Mouse (Mus musculus): Measurements from ENCODE around the gene Aamdc. TPM values are rescaled to one million over a fixed set of nuclear protein-coding genes. Genes with fewer than 3 reads are reported as not detected.

The Aamdc gene
- 54.2 and 55.3 TPM in 2 replicates for polyA plus RNA-seq (2015; fragmentation: Nextera tagmentation; extraction: Ambion mirVana)

DNA sequence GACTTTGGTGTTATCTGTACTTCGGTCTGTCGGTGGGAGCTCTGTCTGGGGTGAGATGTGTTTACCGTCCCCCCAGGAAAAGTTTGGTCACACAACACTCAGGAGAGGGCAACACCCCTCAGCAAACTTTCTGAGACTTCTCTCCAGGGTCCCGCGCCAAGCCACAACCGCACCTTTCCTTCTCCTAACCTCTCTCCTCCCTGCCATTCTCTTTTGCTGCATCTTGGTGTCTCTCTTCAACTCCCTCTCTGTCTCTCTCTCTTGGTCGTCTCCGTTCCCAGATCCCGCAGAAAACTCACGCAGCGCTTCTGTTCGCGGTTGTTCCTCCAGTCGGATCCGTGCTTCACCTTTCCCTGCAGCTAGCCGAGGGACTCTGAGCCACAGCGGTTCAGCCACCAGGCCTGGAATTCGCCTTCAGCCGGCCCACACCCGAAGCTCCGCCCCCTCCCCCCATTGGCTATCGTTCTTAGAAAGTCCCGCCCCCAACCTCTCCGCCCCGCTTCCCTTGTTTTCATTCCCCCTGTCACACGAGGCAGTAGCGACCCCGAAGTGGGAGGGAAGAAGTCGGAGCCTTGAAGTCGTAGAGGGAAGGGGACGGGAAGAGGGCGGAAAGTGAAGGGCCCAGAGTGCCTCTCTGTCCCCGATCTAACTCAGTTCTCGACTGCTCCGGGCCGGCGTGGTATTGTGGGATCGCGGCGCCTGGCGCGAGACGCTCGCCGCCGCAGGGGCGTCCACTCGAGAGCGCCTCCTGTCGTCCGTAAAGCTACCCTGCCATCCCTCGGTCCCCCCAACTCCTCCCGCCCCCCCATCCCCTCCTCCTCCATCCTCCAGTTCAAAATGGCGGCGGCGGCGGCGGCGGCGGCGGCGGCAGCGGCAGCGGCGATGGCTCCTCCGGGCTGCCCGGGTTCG lies at the start of gene Aamdc, which contains the start of gene Rsf1:
Aamdc (minus strand) TSS at position 431 of the 909 bp plus-strand sequence.
Rsf1 (plus strand) TSS at position 823 of the 909 bp plus-strand sequence.
- under 1% methylated on average over 48 of the region's 68 CpGs for WGBS
- H3K4me1 ChIP-seq, result peaks cover 21% of the 10 kb centered on the region
- no peaks in the 10 kb centered on the region for H3K9me3 ChIP-seq
- peak within 1 kb of the TSS; percentile 99 for H3K27ac ChIP-seq (replicated peaks)
- ATAC-seq (replicated peaks), result peak; percentile 97
- peak within 1 kb of the TSS; percentile 64 for H3K4me2 ChIP-seq (replicated peaks)
- H3K9ac ChIP-seq (replicated peaks), result peak within 1 kb of the TSS; percentile 100
- peak within 1 kb of the TSS; percentile 98 for H3K4me3 ChIP-seq
- no peaks in the 10 kb centered on the region for H3K27me3 ChIP-seq
- H3K36me3 ChIP-seq, result no peaks in the 10 kb centered on the region

DNA sequence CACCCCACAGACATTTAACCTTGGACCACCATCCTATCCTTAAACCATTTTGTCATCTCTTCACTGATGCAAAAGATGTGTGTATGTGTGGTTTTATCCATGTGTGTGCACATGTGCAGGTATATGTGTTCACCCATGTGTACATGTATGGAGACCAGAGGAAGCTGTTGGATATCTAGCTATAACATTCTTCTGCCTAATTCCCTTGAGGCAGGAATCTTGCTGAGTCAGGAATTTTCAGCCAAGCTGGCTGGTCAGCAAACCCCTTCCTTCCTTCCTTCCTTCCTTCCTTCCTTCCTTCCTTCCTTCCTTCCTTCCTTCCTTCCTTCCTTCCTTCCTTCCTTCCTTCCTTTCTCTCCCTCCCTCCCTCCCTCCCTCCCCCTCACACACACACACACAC lies 44.1 kb upstream of the Aamdc start:
- no peak overlapping the region for H3K4me2 ChIP-seq (replicated peaks)
- no peaks in the 10 kb centered on the region for H3K27me3 ChIP-seq
- H3K4me1 ChIP-seq, result no peaks in the 10 kb centered on the region
- no peak overlapping the region for H3K4me3 ChIP-seq
- H3K27ac ChIP-seq (replicated peaks), result no peak overlapping the region
- no peaks in the 10 kb centered on the region for H3K9me3 ChIP-seq
- no peak for ATAC-seq (replicated peaks)
- no peaks in the 10 kb centered on the region for H3K36me3 ChIP-seq
- H3K9ac ChIP-seq (replicated peaks), result no peak overlapping the region

DNA sequence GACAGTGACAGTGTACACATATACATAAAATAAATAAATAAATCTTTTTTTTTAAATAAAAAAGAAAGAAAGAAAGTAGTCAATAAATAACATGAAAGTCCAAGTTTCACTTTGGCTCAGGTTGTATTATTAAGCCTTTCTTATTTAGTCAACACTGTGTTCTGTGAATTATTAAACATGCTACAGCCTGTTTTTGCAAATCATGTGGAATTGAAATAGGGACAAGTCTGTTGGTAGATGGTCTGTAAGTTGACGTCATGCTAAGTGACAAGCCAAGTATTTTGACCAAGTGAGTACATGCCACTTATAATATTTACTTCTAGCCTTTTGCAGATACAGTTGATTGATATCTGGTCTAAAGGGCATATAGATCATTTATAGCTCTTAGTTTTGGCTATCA lies 43.4 kb upstream of the Aamdc start:
- no peak overlapping the region for H3K27ac ChIP-seq (replicated peaks)
- no peaks in the 10 kb centered on the region for H3K27me3 ChIP-seq
- no peak overlapping the region for H3K4me2 ChIP-seq (replicated peaks)
- H3K4me1 ChIP-seq, result no peaks in the 10 kb centered on the region
- no peak overlapping the region for H3K9ac ChIP-seq (replicated peaks)
- no peak overlapping the region for H3K4me3 ChIP-seq
- no peaks in the 10 kb centered on the region for H3K9me3 ChIP-seq
- no peaks in the 10 kb centered on the region for H3K36me3 ChIP-seq
- 92% methylated on average over 1 of the region's 1 CpGs for WGBS
- no peak for ATAC-seq (replicated peaks)

DNA sequence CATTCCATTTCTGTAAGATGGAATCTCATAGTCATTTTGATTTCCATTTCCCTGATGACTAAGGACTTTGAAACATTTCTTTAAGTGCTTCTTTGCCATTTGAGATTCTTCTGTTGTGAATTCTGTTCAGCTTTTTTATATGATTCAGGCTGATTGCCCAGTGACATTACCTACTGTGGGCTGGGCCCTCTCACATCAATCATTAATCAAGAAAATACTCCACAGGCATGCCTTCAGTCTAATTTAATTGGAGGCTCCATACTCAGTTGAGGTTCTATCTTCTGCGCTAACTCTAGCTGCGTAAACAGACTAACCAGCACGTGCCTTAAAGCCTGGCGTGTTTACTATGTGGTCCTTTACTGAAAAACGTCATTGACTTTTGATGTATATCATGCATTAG lies 42.0 kb upstream of the Aamdc start:
- WGBS, result 98% methylated on average over 5 of the region's 5 CpGs

GRCm38 (mm10) chr7:97598548-97598947 lies 19.3 kb upstream of the Aamdc start:
- H3K9me3 ChIP-seq, result no peaks in the 10 kb centered on the region
- H3K27me3 ChIP-seq, result no peaks in the 10 kb centered on the region
- H3K4me2 ChIP-seq (replicated peaks), result no peak overlapping the region
- no peak overlapping the region for H3K27ac ChIP-seq (replicated peaks)
- H3K9ac ChIP-seq (replicated peaks), result no peak overlapping the region
- H3K36me3 ChIP-seq, result no peaks in the 10 kb centered on the region
- no peak overlapping the region for H3K4me3 ChIP-seq
- no peak for ATAC-seq (replicated peaks)
- no peaks in the 10 kb centered on the region for H3K4me1 ChIP-seq
- WGBS, result 94% methylated on average over 2 of the region's 2 CpGs

More for the DNA sequence above, 42.0 kb upstream of the Aamdc start:
- no peak for ATAC-seq (replicated peaks)
- Histone ChIP-seq H3K4me1 (no peaks in the 10 kb centered on the region), H3K36me3 (no peaks in the 10 kb centered on the region), H3K4me3 (no peak overlapping the region), H3K4me2 (replicated peaks) (no peak overlapping the region), H3K27ac (replicated peaks) (no peak overlapping the region), H3K9me3 (no peaks in the 10 kb centered on the region), H3K27me3 (no peaks in the 10 kb centered on the region), H3K9ac (replicated peaks) (no peak overlapping the region)

GRCm38 (mm10) chr7:97593535-97593934 lies 14.2 kb upstream of the Aamdc start:
- Histone ChIP-seq H3K36me3 (no peaks in the 10 kb centered on the region), H3K27me3 (no peaks in the 10 kb centered on the region), H3K27ac (replicated peaks) (no peak overlapping the region), H3K9me3 (no peaks in the 10 kb centered on the region), H3K9ac (replicated peaks) (no peak overlapping the region), H3K4me2 (replicated peaks) (no peak overlapping the region), H3K4me1 (peaks cover 7% of the 10 kb centered on the region; the same call in 1 of the 2 replicates), H3K4me3 (no peak overlapping the region)
- WGBS, result 95% methylated on average over 2 of the region's 2 CpGs
- ATAC-seq (replicated peaks), result no peak

- H3K4me2 ChIP-seq (replicated peaks), result no peak overlapping the region
- H3K27ac ChIP-seq (replicated peaks), result no peak overlapping the region
- H3K27me3 ChIP-seq, result no peaks in the 10 kb centered on the region
- H3K9ac ChIP-seq (replicated peaks), result no peak overlapping the region
- 96% methylated on average over 4 of the region's 4 CpGs for WGBS
- H3K4me3 ChIP-seq, result no peak overlapping the region
- no peaks in the 10 kb centered on the region for H3K36me3 ChIP-seq
- H3K9me3 ChIP-seq, result no peaks in the 10 kb centered on the region
- no peak for ATAC-seq (replicated peaks)
- peaks cover 7% of the 10 kb centered on the region; the same call in 1 of the 2 replicates for H3K4me1 ChIP-seq
These were observed 13.1 kb upstream of the Aamdc start for GRCm38 (mm10) chr7:97592396-97592795.

DNA sequence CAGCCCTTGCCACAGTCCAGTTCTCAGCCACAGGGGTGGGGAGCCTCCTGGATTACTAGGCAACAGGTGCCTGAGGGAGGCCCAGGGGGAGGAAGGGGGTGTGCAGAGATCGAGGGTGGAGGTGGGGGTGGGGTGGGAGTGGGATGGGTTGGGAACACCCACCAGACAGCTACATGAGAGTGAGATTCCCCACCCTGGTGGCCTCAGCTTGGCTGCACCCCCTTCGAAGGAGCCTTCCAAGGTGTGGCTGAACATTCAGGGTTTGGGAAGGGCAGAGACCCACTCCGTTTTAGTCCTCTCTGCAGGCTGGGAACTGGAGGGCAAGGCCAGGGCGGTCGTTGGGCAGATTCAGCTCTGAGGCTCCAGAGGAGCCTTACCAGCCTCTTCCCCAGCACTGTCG lies 12.0 kb upstream of the Aamdc start:
- H3K9ac ChIP-seq (replicated peaks), result no peak overlapping the region
- no peaks in the 10 kb centered on the region for H3K36me3 ChIP-seq
- no peak for ATAC-seq (replicated peaks)
- no peak overlapping the region for H3K27ac ChIP-seq (replicated peaks)
- H3K4me1 ChIP-seq, result peaks cover 7% of the 10 kb centered on the region; the same call in 1 of the 2 replicates
- no peaks in the 10 kb centered on the region for H3K9me3 ChIP-seq
- no peaks in the 10 kb centered on the region for H3K27me3 ChIP-seq
- WGBS, result 90% methylated on average over 6 of the region's 6 CpGs
- no peak overlapping the region for H3K4me3 ChIP-seq
- H3K4me2 ChIP-seq (replicated peaks), result no peak overlapping the region

- Histone ChIP-seq H3K36me3 (no peaks in the 10 kb centered on the region), H3K27me3 (no peaks in the 10 kb centered on the region), H3K4me3 (no peak overlapping the region), H3K9me3 (no peaks in the 10 kb centered on the region), H3K4me1 (peaks cover 7% of the 10 kb centered on the region; the same call in 1 of the 2 replicates), H3K9ac (replicated peaks) (no peak overlapping the region), H3K27ac (replicated peaks) (no peak overlapping the region), H3K4me2 (replicated peaks) (no peak overlapping the region)
- no peak for ATAC-seq (replicated peaks)
- WGBS, result 64% methylated on average over 3 of the region's 3 CpGs
These were observed 11.2 kb upstream of the Aamdc start for GRCm38 (mm10) chr7:97590488-97590887.

DNA sequence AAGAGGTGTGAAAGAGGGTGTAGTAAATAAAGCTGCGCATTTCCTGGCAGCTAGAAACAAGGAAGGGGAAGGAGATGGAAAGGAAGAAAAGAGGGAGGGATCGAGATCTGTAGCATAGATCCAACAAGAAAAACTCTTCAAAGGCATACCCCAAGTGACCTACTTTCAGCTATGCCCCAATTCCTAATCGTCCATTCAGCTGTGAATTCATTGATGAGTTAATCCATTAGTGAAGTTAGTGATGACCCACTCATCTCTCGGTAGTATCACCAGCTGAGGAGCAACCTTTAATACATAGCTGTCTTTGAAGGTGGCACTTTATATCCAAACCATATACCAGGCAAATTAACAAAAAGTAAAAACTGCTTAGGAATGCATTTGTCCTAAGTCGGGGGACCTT lies 9.2 kb upstream of the Aamdc start:
- no peak for ATAC-seq (replicated peaks)
- Histone ChIP-seq H3K27me3 (no peaks in the 10 kb centered on the region), H3K9me3 (no peaks in the 10 kb centered on the region), H3K4me1 (peaks cover 7% of the 10 kb centered on the region; the same call in 1 of the 2 replicates), H3K9ac (replicated peaks) (no peak overlapping the region), H3K27ac (replicated peaks) (no peak overlapping the region), H3K36me3 (no peaks in the 10 kb centered on the region), H3K4me2 (replicated peaks) (no peak overlapping the region), H3K4me3 (no peak overlapping the region)
- 73% methylated on average over 5 of the region's 5 CpGs for WGBS

- H3K4me2 ChIP-seq (replicated peaks), result peak overlapping the region; percentile 64
- under 1% methylated on average over 11 of the region's 11 CpGs for WGBS
- peak overlapping the region; percentile 98 for H3K4me3 ChIP-seq
- H3K36me3 ChIP-seq, result no peaks in the 10 kb centered on the region
- peak; percentile 42 for ATAC-seq (replicated peaks)
- H3K27me3 ChIP-seq, result no peaks in the 10 kb centered on the region
- no peaks in the 10 kb centered on the region for H3K9me3 ChIP-seq
- peak overlapping the region; percentile 100 for H3K9ac ChIP-seq (replicated peaks)
- peaks cover 21% of the 10 kb centered on the region for H3K4me1 ChIP-seq
- peak overlapping the region; percentile 99 for H3K27ac ChIP-seq (replicated peaks)
These were observed 1.5 kb upstream of the Aamdc start for GRCm38 (mm10) chr7:97580843-97581214.

DNA sequence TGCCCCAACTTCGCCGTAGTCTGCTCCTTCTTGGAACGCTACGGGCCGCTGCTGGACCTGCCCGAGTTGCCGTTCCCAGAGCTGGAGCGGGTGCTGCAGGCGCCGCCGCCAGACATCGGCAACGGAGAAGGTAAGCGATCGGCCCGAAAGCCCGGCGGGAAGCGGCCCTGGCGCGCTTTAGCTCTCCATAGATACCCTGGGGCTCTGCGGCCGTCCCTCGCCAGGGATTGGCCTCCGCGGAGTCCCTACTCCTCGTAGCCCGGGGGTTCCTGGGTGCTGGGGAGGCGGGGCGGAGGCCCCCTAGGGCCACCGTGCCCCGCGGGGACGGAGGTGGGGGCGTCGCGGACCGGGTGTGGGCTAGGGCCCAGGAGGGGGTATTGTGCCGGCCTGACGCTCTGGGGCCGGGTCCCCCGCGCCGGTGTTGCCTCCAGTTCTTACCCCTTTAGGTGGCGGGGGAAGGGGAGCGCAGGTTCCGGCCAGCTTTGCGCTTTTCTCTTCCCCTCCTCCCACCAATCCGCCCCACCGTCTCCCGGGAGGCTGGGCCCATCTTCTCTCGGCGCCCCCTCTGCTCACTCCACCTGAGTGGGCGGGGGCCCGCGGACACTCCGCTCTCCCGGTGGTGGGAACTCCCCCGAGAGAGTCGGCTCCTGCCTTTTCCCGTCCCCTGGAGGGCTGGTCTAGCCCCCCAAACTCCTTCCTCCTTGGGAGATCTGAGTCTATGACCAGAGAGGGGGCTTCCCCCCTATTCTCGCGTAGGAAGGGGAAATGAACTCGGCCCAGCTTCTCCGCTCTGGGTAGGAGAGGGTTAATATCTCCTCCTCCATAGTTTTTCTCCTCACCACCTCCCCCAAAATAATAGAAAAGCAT lies 912 bp upstream of the Aamdc start:
- ATAC-seq (replicated peaks), result peak; percentile 57
- Histone ChIP-seq H3K4me1 (peaks cover 21% of the 10 kb centered on the region), H3K27ac (replicated peaks) (peak overlapping the region; percentile 99), H3K27me3 (no peaks in the 10 kb centered on the region), H3K4me2 (replicated peaks) (peak overlapping the region; percentile 64), H3K9ac (replicated peaks) (peak overlapping the region; percentile 100), H3K4me3 (peak overlapping the region; percentile 98), H3K9me3 (no peaks in the 10 kb centered on the region), H3K36me3 (no peaks in the 10 kb centered on the region)
- under 1% methylated on average over 54 of the region's 65 CpGs for WGBS

Data from forebrain, embryonic 15.5 days (tissue).